Mouse (Mus musculus): ENCODE measurements around the gene Maml2. TPM values are rescaled to one million over a fixed set of nuclear protein-coding genes. Genes with fewer than 3 reads are reported as not detected.

Maml2 gene
- total RNA-seq, 2 experiments from 2014 or later: 0.45 TPM; not detected in 1

DNA sequence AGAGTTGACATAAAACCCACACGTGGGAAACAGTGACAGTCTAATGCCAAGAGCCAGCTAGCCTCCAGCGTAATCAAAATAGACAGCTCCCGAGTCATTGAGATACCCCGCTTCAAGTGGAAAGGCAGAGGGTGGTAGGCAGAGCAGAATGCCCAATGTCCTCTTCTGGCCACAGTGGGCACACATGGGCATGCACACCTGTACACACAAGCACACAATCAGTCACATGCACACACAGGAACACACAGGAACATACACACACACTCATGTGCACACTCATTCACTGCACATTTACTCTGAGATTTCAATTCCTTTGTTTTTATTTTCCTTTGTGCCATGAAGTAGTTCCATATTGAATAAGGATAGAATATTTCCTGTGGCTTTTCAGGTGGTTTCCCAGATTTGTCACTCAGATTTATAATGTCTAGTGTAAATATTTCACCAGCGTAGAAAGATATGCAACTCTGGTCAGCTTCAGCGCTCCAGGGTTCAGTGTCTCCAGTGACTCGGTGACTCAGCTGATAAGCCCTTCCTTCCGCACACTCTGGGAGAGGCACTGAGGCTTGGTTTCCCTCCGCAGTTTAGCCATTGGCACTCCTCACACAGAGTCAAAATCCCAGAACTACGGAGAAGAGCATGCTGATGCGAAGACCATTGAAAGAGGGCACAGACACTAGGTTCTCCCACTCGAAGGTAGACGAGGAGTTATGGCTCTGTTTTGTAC, 144.4 kb downstream of the Maml2 start:
- no peak for ATAC-seq (replicated peaks; ENCODE audit: low FRiP score, poor library complexity, severe bottlenecking)

GRCm38 (mm10) chr9:13443484-13444211, 145.9 kb downstream of the Maml2 start:
- no peak for ATAC-seq (replicated peaks; ENCODE audit: low FRiP score, poor library complexity, severe bottlenecking)

DNA sequence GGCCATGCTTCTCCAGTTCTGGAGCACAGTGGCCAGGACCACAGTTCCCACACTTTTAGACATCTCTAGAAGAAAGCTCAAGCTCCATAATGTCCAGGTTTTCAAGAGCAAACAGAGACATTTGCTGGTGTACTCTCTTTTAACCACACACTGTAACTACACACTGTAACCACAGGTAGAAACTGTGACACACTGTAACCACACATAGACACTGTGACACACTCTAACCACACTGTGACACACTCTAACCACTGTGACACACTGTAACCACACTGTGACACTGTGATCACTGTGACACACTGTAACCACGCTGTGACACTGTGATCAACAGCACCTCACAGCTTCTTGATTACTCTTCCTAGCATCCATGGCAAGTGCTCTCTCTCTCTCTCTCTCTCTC, 148.5 kb downstream of the Maml2 start:
- ATAC-seq (replicated peaks; ENCODE audit: low FRiP score, poor library complexity, severe bottlenecking): no peak

DNA sequence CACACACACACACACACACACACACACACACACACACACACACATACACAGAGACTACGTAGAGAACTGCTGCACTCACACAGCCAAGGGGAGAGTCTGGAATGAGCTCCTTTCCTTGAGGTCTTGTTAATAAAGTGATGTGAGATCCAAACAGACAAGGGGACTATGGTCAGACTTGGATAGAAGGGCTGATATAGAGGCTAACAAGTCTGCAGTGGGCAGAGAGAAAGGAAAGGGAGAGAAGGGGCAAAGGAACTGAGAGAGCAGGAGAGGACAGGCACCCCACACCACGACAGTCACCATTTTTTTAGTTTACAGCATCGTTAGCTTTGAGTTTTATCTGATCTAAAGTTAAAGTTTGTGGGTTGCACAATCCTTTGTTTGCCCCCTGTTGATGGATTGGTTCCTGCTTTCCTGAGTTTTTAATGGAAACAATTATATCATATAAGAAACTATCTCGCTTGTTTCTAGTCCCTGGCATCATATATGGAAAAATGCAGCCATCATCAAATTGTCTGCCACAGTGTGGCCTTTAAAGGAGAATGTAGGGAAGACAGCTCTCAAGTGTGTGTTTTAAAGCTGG, 149.0 kb downstream of the Maml2 start, which contains the start of gene Gm17571:
Gene Gm17571, minus strand, starts transcription at position 51 of the 583 bp plus-strand sequence.
- no peak for ATAC-seq (replicated peaks; ENCODE audit: low FRiP score, poor library complexity, severe bottlenecking)

DNA sequence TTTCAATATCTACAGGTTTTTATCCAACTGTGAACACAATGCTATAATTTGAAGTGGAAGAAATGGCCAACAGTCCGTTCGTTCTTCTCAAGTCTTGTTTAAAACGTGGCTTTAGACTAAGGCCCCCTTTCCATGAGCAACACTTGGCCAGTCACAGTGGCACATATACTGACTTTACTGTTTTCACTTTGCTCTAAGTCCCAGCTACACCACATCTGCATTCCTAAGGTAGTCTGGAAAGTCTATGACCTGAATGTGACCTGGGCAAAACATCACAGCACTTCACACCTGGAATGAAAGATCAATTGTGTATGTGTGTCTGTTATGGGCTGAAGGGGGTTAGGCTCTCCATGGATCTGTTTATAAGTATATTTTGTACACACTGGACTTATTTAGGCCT, 151.0 kb downstream of the Maml2 start:
- ATAC-seq (replicated peaks; ENCODE audit: low FRiP score, poor library complexity, severe bottlenecking): no peak

GRCm38 (mm10) chr9:13454651-13455123, 156.9 kb downstream of the Maml2 start:
- ATAC-seq (replicated peaks; ENCODE audit: low FRiP score, poor library complexity, severe bottlenecking): no peak

- ATAC-seq (replicated peaks; ENCODE audit: low FRiP score, poor library complexity, severe bottlenecking): no peak
Observed at GRCm38 (mm10) chr9:13455231-13455630, 157.5 kb downstream of the Maml2 start.

DNA sequence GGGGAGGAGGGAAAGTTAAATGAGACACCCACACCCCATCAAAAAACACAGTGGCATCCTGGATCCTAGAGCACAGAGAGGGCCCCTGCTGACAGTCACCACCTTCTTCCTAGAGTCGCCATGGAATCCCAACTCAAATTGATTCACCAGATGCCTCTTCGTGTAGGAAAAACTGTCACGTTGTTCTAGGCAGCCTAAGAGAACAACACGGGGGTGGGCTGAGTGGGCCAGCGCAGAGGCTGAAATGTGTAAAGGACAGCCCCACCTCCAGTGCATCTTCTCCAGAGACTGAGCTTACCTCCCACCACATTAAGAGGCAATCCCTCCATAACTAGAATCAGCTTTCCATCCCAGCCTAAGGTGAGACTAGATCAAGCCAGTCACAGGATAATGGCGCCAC, 160.0 kb downstream of the Maml2 start:
- no peak for ATAC-seq (replicated peaks; ENCODE audit: low FRiP score, poor library complexity, severe bottlenecking)

- no peak for ATAC-seq (replicated peaks; ENCODE audit: low FRiP score, poor library complexity, severe bottlenecking)
Observed at GRCm38 (mm10) chr9:13459371-13459770, 161.6 kb downstream of the Maml2 start.

DNA sequence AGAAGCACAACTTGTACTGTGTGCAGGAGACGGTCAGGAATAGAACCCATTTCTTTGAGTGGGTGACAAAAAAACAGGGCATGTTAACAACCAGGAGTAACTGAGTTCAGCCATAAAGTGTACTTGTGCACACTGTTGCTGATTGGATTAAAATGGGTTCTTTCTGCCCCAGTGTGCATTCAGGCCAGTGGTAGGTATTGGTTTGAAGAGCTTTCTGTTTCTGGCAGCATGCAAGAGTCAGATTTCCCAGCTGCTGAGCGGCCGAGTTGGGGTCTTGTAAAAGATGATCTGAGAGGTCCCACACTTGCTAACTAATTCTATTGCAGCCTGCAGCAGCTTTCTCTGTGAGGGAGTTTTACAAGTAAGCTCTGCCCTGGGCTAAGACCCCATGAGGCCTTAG, 162.3 kb downstream of the Maml2 start:
- ATAC-seq (replicated peaks; ENCODE audit: low FRiP score, poor library complexity, severe bottlenecking): no peak

DNA sequence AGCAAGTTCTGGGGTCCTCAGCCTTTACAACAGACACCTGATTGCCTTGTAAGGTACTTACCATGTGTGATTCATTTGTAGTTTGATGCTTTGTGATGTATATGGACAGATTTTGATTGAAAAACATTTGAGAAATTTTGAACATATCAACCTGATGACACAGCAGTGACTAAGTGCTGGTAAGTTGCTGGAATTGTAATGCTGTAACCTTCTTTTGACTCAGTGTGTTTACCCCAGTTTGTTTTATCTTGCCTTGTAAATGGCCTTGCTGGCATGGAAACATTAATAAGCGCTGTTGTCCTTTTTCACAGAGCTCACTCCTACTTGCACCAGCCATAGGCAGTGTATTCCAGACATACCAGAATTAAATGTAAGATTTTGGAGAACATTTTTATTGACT, 163.2 kb downstream of the Maml2 start:
- ATAC-seq (replicated peaks; ENCODE audit: low FRiP score, poor library complexity, severe bottlenecking): no peak

GRCm38 (mm10) chr9:13465358-13466020, 167.7 kb downstream of the Maml2 start:
- no peak for ATAC-seq (replicated peaks; ENCODE audit: low FRiP score, poor library complexity, severe bottlenecking)

GRCm38 (mm10) chr9:13466351-13466750, 168.6 kb downstream of the Maml2 start:
- no peak for ATAC-seq (replicated peaks; ENCODE audit: low FRiP score, poor library complexity, severe bottlenecking)

- no peak for ATAC-seq (replicated peaks; ENCODE audit: low FRiP score, poor library complexity, severe bottlenecking)
Observed at GRCm38 (mm10) chr9:13466816-13467215, 169.1 kb downstream of the Maml2 start.

- no peak for ATAC-seq (replicated peaks; ENCODE audit: low FRiP score, poor library complexity, severe bottlenecking)
Observed at GRCm38 (mm10) chr9:13467745-13468144, 170.0 kb downstream of the Maml2 start.

DNA sequence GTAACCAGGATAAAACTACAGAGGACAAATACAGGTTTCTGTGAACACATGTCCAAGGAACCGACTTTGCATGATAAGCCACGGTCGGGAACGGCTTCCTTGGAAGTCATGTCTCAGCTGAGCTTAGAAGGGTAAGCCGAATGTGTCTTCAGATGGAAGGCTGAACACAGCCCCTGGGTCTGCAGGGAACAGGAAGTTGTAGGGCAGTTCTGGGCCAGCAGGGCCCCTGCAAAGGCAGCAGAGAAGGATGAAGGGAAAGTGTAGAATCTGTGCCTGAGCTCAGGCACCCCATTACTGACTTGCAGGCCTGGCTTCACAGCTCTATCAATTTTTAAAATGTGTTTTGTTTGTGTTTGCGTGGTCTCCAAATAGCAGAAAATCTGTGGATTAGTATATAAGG, 171.0 kb downstream of the Maml2 start:
- no peak for ATAC-seq (replicated peaks; ENCODE audit: low FRiP score, poor library complexity, severe bottlenecking)

GRCm38 (mm10) chr9:13470013-13470412, 172.3 kb downstream of the Maml2 start:
- ATAC-seq (replicated peaks; ENCODE audit: low FRiP score, poor library complexity, severe bottlenecking): no peak

GRCm38 (mm10) chr9:13474951-13475350, 177.2 kb downstream of the Maml2 start:
- no peak for ATAC-seq (replicated peaks; ENCODE audit: low FRiP score, poor library complexity, severe bottlenecking)

- no peak for ATAC-seq (replicated peaks; ENCODE audit: low FRiP score, poor library complexity, severe bottlenecking)
Observed at GRCm38 (mm10) chr9:13479275-13479674, 181.5 kb downstream of the Maml2 start.
